Mouse (Mus musculus) monocyte, adult 2 months (primary cell): ENCODE results near the gene Gpr22.

Experiments used
- DNase-seq, 2 experiments: peaks; one replicate each; pipeline ENCODE4 v3.0.0; 2022; ENCODE audit warnings: low spot score in 2 of 2, low read depth in 1 of 2

The Gpr22 gene

DNA sequence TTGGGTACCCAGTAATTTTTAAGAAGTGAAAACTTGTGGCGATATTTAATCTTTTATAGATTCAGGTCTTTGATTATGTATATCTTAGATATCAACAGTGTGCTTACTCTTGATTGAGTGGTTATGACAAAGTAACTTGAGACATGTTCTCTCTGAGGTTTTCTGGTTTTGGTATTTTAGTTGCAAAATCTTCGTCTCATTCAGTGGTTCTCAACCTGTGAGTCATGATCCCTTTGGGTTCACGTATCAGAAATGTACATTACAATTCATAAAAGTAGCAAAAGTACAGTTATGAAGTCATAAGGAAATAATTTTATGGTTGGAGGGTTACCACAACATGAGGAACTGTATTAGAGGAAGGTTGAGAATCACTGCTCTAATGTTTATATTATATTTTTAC is 27.1 kb downstream of the Gpr22 start:
- DNase-seq, result no peak

DNA sequence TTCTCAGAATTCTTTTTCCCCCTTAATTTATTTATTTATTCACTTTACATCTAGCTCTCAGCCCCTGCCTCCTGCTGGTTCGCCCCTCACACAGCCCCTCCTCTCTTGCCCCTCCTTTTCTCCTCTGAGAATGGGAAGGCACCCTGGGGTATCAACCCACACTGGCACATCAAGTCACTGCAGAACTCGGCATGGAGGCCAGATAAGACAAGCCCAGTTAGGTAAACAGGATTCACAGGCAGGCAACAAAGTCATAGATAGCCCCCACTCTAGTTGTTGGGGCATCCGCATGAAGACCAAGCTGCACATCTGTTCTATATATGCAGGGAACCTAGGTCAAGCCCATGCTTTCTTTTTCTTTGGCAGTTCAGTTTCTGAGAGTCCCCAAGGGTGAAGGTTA is 46.6 kb downstream of the Gpr22 start:
- DNase-seq, result no peak

DNA sequence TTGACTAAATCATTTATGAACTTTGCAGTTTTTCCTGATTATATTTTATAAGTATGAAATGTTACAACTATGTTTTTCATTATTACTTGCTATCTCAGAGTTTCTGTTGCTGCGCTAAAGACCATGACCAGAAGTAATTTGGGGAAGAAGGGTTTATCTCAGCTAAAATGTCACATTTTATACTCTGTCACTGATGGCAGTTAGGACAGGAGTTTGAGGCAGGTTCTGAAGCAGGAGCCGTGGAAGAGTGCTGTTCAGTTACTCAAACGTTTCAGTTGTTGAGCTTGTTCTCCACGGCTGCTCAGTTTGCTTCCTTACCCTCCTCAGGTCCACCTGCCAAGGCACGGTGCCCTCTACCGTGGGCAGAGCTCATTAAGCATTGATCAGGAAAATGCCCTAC is 47.7 kb downstream of the Gpr22 start:
- no peak for DNase-seq
